Mouse (Mus musculus) right cerebral cortex, postnatal 25 days (tissue): Measurements from ENCODE around the gene Eid3.

ENCODE experiments used
- DNase-seq: peaks from one replicate; pipeline ENCODE4 v3.0.0; 2022

The Eid3 gene

GRCm38 (mm10) chr10:82866356-82866755, at the start of gene Eid3:
TSS of gene Eid3 (plus strand) at chr10:82866626.
- DNase-seq = no peak

- DNase-seq = no peak
Measured at GRCm38 (mm10) chr10:82817514-82817913, 48.9 kb upstream of the Eid3 start.

DNA sequence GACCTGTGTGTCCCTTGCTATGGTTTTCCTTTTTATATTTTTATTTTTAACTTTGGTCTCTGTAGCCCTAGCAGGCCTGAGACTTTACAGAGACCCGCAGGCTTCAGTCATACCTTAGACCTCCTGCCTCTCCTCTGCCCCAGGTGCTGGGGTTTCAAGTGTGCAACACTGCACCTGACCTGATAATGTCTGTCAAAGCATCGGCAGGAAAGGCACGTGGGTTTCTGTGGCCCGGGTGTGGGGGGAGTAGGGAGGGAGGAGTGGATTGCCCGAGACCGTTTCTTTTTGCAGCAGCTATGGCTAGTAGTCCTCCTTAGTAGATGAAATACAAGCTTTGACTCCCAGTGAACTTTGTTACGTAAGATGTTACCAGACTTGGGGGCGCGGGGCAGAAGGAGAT, 48.5 kb upstream of the Eid3 start:
- DNase-seq = no peak

DNA sequence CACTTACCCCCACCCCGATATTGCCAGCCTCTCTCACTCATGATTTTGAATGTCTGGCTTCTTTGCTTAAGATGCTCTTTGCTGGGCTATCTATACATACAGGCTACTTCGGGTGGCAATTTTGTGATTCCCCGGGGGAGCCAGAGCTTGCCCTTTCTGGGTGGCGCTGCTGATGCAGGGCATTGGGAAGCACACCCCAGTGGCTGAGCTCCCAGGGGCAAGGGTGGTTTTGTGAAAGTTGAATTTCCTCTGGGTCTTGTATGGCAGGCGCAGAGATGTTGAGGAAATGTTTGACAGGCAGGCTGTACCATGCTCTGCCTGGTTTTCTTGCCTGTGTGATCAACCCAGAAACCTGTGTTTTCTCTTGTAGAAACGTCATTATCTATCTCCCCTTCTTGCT, 47.8 kb upstream of the Eid3 start:
- DNase-seq = no peak

- DNase-seq = no peak
Measured at GRCm38 (mm10) chr10:82823108-82823778, 43.2 kb upstream of the Eid3 start.

DNA sequence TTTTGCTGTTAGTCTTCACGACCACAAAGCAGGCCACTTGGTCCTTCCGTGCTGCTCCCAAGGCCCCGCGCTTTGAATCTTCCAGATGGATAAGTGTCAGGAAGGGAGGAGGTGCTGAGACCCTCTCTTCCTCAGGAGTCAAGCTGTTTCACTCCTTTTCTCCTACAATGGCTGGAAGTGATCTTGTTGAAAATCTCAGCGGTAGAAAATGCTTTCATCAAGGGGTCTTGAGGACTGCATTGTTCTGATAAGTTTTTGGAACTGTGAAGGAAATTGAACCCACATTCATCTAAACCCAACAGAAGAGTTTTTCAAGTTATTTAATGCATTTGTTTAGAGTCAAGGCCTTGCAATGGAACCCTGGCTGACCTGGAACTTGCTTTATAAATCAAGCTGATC, 42.6 kb upstream of the Eid3 start:
- no peak for DNase-seq

- no peak for DNase-seq
Measured at GRCm38 (mm10) chr10:82824541-82824940, 41.9 kb upstream of the Eid3 start.

- peak; percentile 29 for DNase-seq
Measured at GRCm38 (mm10) chr10:82826516-82826915, 39.9 kb upstream of the Eid3 start.

GRCm38 (mm10) chr10:82833926-82834325, 32.5 kb upstream of the Eid3 start, which contains the start of gene Txnrd1:
TSS of gene Txnrd1 (plus strand) at chr10:82833951.
- DNase-seq = no peak

- no peak for DNase-seq
Measured at GRCm38 (mm10) chr10:82835898-82836297, 30.5 kb upstream of the Eid3 start.

GRCm38 (mm10) chr10:82838390-82838789, 28.0 kb upstream of the Eid3 start:
- no peak for DNase-seq

DNA sequence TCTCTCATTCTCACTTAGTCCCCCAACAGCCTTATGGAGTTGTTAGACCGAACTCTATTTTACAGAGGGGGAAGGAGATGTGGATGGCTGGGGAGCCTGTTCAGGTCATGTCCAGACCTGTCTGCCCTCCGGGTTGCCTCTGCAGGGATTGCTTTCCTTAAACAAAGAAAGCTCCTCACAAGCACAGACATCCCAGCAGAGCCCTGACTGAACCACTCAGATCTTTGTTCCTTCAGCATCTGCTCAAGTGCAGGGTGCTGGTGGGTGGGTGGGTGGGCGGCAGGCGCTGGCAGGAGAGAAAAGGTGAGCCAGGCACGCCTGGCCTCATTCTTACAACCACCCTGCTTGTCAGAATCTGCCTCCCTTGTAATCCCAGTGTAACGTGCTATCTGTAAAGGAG, 22.3 kb upstream of the Eid3 start:
- no peak for DNase-seq

DNA sequence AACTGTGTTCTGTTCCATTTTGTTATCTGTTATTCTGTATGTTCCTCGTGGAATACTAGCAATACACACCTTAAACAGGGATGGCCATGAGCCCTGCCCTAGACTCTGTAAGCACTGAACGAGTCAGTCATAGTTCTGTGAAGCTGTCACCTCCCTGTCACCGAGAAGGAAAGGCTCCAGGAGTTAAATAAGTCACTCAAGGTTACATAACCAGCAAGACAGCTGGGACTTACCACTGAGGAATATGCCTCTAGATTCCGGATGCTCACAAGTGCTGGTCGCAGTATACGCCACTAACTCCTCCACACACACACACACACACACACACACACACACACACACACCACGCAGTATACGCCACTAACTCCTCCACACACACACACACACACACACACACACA, 21.7 kb upstream of the Eid3 start:
- no peak for DNase-seq

DNA sequence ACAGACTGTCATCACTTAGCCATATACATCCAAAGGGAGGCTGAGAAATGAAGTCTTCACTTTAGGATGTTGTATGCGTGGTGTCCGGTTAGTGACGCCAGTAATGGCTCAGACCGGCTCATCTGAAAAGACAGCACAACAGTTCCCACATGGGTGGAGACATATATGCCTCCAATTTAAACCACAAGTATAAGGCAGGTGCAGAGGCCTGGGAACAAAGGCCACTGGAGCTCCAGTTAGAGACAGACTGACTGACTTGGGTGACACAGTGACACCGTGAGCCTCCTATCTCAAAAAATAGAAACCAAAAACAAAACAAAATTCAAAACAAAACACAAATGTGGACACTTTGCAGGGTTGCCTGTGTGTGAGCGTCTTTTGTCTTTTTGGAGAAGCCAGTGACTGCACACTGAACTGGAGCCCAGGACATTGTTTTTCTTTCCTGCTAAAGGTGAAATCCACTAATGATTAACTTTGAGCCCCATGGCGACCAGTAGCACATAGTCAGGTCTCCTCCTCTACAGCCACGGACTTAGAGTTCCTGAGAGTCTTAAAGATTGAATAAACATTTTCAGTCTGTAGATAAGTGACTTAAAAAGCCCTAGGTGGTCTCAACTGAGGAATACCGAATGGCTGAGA, 18.5 kb upstream of the Eid3 start:
- DNase-seq = no peak

DNA sequence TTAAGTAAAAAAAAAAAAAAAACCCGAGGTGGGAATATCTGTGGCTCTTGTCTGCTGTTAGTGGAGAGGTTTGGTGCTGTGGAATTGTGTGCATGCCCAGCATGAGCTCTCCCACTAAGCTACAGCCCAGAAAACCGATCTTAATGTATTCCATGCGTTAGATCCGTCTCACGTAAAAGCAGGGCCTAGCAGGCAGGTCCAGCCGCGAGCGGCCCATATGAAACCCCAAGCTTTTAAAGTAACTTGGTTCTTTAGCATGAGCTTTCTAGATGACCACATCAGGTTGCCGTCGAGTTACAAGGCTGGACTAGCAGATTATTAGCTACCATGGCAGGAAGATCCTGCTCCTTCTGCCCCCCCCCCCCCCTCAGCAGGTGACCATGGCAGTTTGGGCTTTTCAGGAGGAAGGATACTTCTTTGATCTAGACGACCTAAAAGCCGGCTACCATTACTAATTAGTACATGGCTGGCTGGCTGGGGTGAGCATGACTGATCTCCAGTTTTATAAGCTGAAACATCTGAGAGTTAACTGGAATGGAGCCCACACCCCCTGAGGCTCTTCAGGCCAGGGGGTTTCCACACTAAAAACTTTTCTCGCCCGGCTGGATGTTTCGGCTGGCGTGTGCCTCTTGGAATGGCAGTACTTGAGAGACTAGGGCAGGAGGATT, 16.6 kb upstream of the Eid3 start:
- no peak for DNase-seq

DNA sequence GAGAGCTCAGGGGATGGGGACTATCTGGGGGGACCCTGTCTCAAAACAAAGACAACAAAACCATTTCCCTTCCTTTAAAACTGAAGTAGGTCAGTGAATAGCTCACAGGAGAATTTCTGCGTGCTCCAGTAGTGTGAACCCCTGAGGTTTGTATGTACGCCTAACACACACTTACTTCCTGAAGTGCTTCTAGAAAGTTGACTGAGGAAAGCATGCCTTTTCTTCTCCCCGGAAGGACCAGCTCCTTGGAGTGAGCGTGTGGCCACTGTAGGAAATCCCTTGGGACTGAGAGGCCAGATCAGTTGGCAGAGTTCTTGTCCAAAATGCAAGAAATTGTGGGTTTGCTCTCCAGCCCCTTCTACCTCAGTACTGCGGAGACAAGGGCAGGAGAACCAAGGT, 16.1 kb upstream of the Eid3 start:
- no peak for DNase-seq

GRCm38 (mm10) chr10:82851751-82852150, 14.7 kb upstream of the Eid3 start:
- DNase-seq = no peak

DNA sequence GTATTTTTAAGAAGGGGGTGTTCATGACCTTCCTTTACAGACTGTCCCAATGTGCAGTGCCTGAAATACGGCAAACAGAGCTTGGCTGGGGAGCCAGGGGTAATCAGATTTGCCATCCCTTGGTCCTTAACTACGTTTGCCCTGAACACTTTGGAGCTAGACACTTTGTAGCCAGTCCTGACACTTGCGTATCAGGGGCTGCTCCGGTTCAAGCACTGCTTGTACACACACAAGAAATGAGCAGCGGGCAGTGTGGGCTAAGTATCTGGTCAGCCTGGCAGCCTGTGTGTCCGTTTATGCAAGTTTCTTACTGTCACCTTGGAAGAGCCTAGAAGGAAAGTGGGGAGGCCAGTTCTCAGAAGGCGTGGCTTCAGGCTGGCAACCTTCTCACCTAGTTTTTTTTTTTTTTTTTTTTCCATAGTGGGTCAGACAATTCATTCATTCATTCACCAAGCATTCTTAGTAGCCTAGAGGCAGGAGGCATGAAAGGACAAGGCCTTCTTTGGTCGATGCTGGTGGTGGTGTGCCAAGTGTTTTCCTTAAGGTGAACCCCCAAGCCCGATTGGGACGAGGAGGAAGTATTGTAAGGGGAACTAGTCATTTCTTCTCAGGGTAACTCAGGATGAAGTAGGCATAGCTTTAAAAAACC, 8.3 kb upstream of the Eid3 start:
- no peak for DNase-seq

DNA sequence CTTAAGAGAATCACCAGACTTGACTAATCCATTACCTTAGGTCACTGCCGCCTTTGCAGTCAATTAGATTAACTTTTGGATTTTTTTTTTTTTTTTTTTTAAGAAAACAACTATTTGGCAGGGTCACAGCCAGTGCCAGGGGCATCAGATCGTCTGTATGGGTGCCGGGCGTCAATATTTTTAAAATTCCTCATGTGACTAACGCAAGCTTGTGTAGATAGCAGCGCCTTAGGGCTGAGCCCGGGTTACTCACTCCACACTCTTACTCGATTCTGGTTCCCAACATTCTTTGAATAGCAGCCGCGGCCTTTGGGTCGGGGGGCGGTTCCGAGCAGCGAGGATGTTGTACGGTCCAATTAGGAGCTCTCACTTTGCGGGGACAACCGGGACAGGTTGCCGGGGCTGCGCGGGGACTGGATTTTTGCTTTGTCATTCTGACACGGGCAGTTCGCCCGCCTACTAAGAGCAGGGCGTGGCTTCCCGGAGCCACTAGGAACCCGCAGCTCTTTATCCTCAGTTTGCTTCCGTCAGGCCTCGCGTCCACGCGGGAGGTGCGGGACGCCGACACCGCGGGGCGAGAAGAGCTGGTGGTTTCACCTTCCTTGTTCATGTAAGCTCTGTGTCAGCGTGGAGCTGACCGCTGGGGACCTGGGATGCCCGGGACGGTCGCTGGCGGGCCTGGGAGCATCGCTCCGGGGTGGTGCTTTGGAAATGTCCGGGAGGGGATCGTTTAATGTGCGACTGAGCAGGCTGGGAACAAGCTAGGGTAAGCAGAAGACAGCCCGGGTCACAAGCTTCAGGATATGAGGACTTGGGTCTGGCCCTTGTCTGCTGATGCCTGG, 7.5 kb upstream of the Eid3 start:
- peak; percentile 91 for DNase-seq

GRCm38 (mm10) chr10:82859533-82859915, 6.9 kb upstream of the Eid3 start:
- peak; percentile 28 for DNase-seq

DNA sequence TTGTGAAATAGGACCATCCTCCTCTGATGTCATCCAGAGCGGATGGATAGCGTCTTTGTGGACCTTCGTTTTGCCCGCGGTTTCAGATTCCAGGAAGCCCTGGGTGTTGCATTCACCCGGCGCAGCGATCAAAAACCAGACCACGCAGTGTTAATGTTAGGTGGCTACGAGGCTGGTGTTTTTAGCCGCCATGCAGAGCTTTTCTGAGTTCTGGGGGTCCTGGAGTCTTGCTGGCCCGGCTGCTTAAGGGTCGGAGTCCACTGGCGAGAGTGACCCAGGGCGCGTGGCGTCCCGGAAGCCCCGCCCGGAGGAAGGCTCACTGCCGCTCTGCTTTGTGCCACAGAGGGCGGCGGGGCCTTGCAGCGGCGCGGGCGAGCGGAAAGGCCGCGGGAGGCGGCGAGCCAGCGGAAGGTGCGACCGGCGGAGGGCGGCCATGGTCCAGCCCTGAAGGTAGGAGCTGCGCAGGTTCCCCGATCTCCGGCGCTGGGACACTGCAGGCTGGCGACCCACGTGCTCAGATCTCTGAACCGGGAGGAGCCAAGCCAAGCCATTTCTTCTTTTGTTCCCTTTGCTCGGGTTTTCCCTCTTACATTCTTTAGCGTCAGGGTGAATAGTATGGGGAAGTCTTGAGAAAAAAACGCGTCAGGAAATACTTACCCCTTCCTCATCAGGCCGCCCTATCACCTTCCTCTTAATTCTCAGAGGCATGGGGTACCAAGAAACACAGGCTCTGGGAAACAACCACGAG, 6.1 kb upstream of the Eid3 start:
- peak; percentile 68 for DNase-seq

- no peak for DNase-seq
Measured at GRCm38 (mm10) chr10:82860929-82861315, 5.5 kb upstream of the Eid3 start.
